Mouse (Mus musculus) fat pad, adult 2 months (tissue): ENCODE data around the gene Ccdc30.
"Not testable (repeated sequence)": the region's sequence is repeated elsewhere in the genome, so short reads cannot be mapped to it uniquely, and the experiment has no call there.

Source experiments
- DNase-seq: peaks from one replicate; pipeline ENCODE4 v3.0.0-alpha.2; 2011; ENCODE audit warnings: low read depth, low spot score; ENCODE audit errors: extremely low read depth

Ccdc30 gene

DNA sequence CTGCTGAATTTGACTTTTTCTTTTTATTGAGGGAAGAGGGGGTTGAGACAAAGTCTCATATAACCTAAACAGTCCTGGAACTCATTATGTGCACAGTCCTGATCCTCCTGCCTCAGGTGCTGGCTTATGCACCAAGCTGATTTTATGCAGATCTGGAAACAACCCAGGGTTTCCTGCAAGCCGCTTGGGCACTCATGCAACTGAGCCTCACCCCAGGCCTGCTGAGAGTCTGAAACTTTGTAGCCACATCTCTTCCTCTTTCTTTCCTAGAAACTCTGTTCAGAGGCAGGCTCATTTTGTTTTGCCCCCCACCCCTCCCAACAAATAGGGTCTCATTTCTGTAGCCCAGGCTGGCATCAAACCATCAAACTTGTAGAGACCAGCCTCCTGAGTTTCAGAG, 101.6 kb downstream of the Ccdc30 start:
- DNase-seq: no peak

DNA sequence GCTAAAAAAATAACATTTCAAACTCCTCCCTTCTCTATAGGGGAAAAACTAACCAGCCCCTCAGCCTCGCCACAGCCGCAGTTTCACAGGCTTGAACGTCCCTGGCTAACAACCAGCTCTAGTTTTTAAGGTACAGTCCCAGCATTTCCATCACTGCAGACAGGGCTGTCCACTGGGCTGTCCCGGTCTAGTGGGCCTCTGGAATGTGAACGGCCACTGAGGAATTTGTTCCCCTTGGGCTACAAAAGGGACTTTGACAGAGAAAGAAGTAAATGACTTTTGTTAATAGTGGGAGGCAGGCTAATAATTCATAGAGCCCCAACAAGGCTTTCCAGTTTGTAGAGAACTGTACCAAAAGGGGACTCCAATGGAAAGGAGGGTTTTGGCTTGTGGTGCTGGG, 109.9 kb downstream of the Ccdc30 start:
- DNase-seq: no peak

DNA sequence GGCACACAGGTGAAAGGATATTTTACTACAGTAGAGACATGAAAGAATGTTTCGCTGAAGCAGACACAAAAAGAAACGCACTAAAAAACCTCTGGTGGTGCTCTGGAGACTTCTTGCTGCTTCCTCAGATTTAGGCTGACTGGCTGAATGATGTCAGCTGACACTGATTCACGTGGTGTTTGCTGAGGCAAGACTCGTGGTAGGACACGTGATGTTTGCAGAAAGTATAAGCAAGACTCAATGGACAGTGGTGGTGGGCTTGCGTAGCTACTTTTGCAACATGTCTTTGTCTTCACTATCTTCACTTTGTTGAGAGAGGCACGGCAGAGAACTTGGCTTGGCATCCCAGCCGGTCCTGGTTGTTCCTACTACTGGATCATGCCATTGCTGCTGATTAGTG, 112.0 kb downstream of the Ccdc30 start:
- no peak for DNase-seq

DNA sequence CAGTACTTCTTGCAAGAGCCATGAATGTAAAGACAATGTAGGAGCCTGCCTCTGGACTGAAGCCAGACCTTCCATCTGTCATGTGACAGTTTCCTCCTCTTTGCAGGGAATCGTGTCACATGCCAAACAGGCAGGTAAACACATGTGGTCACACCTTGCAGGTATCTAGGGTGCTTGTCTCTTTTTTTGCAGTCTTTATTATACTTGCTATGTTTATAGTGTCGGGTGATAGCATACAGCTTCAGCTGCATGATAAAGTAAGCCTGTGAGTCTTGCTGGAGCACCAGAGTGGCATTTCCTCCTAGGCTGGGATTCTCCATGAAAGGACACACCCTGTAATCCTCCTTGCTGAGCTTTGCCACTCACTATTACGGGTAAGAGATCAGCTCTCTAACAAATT, 113.5 kb downstream of the Ccdc30 start:
- DNase-seq: no peak

DNA sequence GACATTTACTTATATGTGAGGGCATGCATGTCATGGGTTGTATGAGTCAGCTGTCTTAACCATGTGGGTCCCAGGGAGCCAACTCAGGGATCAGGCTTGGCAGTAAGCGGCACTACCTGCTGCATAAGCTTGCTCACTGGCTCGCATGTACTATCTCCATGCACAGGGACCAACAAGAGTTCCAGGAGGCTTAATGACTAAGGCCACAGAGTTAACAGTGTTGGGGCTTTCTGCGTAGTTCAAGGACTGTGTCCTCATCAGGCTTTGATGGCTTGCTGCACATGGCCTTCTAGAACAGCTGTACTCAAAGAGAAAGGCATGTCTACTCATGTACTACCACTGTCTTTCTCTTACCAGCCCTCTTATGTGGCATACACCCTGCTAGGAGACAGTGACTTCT, 114.6 kb downstream of the Ccdc30 start:
- no peak for DNase-seq

DNA sequence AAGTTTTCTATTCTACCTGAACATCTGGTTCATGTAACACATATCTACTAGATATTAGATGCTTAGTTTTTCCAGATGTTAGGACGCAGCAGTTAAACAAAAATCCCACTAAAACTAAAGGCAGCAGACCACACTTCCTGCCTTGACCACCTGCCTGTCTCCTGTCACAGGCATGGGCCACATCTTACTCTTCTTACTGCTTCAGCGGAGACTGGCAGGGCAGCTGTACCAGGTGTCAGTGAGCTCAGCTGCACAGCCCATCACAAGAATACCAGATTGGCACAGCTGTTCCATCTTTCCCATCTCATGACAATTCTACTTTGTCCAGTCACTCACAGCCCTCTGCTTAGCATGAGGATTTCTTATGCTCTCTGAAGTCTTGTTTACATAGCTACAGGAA, 118.0 kb downstream of the Ccdc30 start:
- no peak for DNase-seq

DNA sequence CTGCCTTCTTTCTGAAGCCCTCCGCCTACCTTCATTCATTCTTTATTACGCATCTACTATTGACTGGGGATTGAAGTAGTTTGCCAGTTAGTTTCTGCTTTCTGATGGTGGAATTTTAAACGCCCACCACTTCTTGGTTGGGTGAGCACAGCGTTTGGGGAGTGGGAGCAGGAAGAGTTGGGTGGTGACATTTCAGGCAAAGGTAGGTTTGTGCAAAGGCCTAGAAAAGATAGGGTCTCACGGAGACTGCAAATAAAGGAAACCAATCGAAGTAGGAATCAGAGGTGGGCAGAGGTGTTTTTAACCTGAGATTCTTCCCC, 120.2 kb downstream of the Ccdc30 start:
- no peak for DNase-seq

DNA sequence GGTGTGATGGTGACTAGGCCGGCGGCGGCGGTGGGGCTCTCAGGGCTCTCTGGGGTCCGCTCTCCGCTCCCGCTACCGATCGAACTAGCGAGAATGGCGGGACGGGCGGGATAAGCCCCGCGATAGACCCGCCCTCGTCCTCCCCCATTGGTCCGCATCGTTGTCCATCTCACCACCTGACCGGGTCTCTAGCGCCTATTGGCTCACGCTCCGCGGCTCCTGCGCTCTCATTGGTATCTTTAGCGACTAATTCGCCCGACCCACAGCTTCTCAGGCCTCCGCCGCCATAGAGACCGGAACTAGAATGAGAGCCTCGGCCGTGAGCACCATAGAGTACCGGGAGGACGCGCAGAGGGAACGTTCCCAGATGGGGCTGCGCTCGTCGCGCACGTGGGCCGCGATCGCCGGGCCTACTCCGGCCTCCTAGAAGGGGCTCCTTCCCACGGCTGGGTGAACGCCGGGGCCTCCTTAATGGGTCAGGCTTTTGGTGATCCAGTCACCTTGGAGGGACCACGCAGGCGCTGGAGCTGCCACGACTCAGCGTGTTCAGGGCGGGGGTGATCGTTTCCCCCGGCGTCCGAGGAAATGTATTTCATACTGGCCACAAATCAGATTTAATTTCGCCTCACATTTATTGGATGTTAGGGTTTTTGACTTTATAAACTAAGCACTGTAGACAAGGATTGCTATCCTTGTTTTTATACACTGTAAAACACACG, 120.7 kb downstream of the Ccdc30 start, which contains the start of gene Ybx1:
Ybx1 (minus strand) TSS at position 190 of the 719 bp plus-strand sequence.
- peak; percentile 69 for DNase-seq

DNA sequence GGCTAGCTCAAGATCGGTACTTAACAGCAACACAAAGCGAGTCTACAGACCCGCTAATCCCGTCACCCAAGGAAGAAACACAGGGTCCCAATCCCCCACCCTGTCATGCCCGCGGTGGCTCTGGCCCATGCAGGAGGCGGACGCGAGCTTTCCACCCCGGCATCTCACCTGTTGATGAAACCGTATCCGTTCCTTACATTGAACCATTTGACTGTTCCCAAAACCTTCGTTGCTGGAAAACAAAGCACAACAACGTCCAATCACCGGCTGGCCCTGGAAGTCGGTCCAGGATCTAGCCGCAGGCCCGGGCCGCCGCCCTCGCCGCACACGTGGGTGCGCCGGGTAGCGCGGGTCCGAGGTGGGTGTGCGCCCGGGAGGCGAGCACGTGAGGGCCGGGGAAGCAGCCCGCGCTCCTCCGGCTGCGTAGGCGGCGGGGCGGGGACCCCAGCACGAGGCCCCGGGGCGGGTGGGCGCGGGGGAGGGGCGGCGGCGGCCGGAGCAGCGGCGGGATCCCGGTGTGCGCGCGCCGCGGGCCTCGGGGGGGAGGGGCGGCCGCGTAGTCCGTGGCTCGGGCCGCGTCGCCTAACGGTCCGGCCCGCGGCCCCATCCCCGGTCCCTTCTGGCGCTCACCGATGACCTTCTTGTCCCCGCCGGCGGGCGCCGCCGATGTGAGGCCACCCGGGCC, 121.6 kb downstream of the Ccdc30 start:
- no peak for DNase-seq

DNA sequence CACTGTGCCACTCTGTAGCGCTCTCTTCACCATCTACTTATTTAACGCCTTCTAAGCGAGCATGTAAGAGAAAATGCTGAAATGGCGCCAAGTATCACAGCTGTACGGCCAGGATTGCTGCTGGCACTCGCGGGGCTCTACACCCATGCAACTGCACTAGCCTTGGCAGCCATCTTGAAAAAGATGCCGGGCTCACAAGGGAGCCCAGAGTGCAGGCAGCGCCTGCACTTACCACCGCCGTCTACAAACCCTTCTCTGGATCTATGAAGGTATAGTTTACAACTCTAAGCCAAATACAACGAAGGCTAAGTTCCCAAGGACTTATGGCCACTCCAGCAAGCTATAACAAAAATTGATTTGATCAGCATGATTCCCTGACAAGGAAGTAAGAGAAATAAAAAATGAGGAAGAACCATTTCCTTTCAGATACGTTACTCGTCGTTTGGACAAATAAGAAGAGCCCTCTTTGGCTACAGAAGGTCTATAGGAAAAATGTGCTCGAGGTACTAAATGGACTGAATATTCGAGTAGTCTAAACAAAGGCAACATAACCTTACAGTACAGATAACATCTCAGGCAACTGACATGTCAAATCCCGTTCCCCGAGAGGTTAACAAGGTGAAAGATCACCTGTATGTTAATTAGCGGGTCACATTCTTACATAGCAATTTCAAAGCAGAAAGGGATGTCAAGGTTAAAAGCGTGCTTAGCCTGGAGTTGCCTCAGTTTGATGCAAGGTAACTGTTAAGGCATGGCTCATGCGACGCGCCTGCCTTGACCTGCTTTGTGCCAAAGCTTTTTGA, 122.3 kb downstream of the Ccdc30 start:
- peak; percentile 26 for DNase-seq

DNA sequence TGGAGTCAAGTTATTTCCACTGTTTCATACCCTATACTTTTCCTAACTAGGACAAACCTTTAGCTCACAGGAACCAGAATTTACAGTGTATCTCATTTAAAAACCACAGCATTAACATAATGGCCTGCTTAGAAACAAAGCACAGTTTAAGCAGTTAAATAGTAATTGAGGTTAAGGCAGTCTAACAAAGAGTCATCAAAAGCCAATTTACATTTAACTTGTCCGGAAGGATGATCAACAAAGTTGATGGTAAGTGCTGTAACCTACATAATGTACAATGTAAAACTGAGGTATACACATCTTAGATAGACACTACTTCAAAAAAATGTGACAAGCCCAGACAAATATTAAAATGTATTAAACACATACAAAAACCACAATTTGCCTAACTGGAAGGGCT, 123.4 kb downstream of the Ccdc30 start:
- DNase-seq: no peak

DNA sequence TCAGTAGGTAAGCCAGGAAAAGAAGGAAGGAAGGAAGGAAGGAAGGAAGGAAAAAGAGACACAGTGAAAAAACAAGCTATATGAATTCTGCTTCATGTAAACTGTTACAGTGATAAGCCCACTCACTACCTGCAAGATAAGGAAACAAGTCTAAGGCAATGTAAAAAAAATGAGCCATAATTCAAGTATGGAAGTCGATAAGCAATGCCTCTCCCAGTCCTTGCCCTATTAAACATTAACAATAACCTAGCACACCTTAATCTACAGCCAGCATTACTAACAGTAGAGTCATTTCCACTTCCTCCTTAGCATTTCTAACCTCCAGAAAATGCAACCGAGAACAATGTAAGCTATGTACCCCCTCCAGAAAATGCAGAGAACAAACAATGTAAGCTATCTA, 130.0 kb downstream of the Ccdc30 start:
- DNase-seq: no peak

DNA sequence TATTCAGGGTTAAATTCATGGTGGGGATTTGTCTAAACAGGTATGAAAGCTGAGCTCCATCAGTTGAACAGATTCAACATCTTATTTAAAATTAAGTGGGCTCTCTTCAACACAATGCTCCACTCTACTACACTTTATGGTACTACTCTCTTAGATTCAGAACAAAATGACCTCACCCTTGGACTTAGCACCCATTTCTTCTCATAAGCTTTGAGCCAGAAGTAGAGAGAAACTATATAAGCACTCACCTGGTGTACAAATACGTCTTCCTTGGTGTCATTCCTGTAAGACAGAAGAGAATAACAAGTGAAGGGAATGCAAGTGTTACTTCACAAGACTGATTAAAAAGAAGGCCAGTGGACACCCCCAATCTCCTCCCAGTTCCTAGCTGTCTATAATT, 130.5 kb downstream of the Ccdc30 start:
- DNase-seq: no peak

DNA sequence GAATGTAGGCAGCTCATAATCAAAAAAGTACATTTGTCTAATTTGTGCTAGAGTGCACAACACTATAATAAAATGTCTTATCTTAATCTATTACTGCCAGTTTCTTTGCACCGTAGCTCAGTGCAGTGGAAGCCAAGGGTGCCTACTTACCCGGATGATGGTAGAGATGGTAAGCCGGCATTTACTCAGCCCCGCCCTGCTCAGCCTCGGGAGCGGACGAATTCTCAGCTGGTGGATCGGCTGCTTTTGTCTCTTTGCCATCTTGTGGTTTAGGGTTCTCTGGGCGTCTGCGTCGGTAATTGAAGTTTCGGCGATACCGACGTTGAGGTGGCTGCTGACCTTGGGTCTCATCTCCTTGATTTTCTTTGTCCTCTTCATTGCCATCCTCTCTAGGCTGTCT, 136.5 kb downstream of the Ccdc30 start:
- DNase-seq: not testable (repeated sequence)

DNA sequence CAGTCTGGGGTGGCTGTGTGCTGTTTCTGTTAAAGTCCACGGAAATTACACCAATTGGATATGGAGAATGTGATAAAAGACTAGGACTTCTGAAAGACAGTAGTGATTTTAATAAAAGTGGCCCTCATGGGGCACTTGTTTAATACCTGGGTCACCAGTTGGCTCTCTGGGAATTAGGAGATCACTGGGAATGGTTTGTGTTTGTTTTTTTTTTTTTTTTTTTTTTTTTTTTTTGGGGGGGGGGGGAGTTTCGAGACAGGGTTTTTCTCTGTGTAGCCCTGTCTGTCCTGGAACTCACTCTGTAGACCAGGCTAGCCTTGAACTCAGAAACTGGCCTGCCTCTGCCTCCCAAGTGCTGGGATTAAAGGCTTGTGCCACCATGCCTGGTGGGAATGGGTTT, 139.6 kb downstream of the Ccdc30 start:
- no peak for DNase-seq

DNA sequence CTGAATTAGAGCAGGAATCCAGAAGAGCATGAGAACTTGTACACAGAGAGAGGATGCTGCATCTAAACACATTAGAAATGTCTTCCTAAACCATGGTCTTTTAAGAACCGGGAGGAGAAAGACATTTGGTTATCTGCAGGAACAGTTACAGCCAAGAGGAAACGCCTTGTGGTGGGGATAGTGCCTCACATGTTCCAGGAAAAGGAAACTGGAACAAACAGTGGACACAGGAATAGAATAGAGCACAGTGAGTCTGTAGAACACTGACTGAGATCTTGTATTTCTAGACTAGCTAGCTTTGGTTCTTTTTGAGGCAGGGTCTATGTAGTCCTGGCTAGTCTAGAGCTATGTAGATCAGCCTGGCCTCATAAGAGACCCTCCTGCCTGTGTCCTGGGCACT, 140.1 kb downstream of the Ccdc30 start:
- no peak for DNase-seq

DNA sequence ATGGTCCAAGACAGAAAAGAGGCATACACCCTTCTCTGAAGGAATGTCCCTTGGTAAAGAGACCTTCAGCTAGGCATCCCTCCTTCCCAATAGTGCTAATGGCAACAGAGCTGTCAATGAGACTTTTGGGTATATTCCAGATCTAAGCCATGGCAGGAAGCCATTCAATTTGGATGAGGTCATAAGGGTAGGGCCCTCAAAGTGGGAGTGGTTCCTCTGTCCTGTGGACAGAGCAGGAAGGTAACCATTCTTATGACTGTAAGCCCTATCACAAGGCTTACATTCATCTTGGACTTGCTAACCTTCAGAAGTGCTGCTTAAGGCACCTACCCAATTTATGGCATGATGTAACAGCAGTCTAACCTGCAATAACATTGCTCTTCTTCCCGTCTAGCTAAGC, 140.7 kb downstream of the Ccdc30 start:
- no peak for DNase-seq
